24 mouse cellular contexts compared by ENCODE assay signal in the genomic region with DNA sequence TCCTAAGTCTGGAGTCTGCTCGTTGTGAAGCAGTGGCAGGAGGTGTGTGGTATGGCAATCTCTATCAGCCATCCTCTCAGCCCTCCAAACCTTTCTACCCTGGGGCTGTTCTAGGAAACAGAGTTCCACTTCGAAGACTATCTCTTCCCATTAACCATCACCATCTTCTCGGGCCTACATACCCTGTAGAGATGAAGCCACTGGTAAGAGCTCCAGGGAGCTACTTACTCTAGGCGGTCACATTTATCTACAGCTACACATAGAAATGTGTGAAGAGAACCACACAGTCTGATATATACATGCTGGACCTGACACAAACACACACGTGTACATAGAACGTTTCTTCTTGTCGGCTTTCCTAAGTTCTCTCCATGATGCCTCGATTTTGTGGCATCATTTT.
A peak's percentile ranks its signal among the peaks of the same experiment; 100 is the strongest.
DNase-seq lines count a peak whose midpoint lies in the region; ATAC-seq and TF ChIP-seq lines count a peak whose summit lies in the region.
"Had no signal": no experiment of that assay in that cellular context is flagged by ENCODE, and none has a peak within 500 bp of the region (broad histone marks: within the 10 kb centered on the region; RNA-seq: fewer than 3 reads in every experiment).

No protein-coding gene starts in this region.

- intact Hi-C loops in left cerebral cortex, postnatal 4 days (cut with DNase I), result no loop called here

- H3K27ac ChIP-seq in liver, embryonic 11.5 days (ENCODE audit: low read depth, low read length), result no peak overlapping the region
- no peak overlapping the region for H3K27ac ChIP-seq in liver, postnatal 0 days (ENCODE audit: low read depth)
- no peak overlapping the region; the same call in 1 of the 2 replicates for H3K27ac ChIP-seq in liver, embryonic 15.5 days (replicated peaks)
- H3K27ac ChIP-seq: embryonic facial prominence, embryonic 13.5 days; embryonic facial prominence, embryonic 15.5 days; forebrain, embryonic 10.5 days; forebrain, embryonic 12.5 days had no signal

- 70% methylated on average over 8 of the region's 8 CpGs for WGBS in liver, embryonic 11.5 days
- 68% methylated on average over 8 of the region's 8 CpGs for WGBS in liver, postnatal 0 days (ENCODE audit: insufficient replicate concordance)
- 44% methylated on average over 8 of the region's 8 CpGs for WGBS in liver, embryonic 15.5 days (ENCODE audit: insufficient replicate concordance)

- no peak for TF ChIP-seq CTCF in liver, postnatal 0 days (IDR thresholded peaks at IDR 0.05; ENCODE audit: low read depth)

- no peak overlapping the region for H3K9ac ChIP-seq in liver, embryonic 11.5 days (ENCODE audit: low read depth, low read length)
- H3K9ac ChIP-seq in liver, postnatal 0 days (replicated peaks), result no peak overlapping the region
- no peak overlapping the region for H3K9ac ChIP-seq in liver, embryonic 15.5 days
- H3K9ac ChIP-seq: embryonic facial prominence, embryonic 13.5 days; embryonic facial prominence, embryonic 15.5 days; forebrain, embryonic 12.5 days had no signal

- no peak overlapping the region for H3K4me3 ChIP-seq in liver, embryonic 11.5 days (ENCODE audit: low read depth, low read length)
- no peak overlapping the region for H3K4me3 ChIP-seq in liver, postnatal 0 days (ENCODE audit: low read depth, low read length)
- H3K4me3 ChIP-seq in liver, embryonic 15.5 days (replicated peaks), result no peak overlapping the region
- H3K4me3 ChIP-seq: embryonic facial prominence, embryonic 13.5 days; embryonic facial prominence, embryonic 15.5 days; erythroblast, embryonic 14.5 days; forebrain, embryonic 10.5 days; forebrain, embryonic 12.5 days had no signal

- H3K4me2 ChIP-seq in liver, embryonic 11.5 days, result no peak overlapping the region
- H3K4me2 ChIP-seq in liver, postnatal 0 days (ENCODE audit: low read depth, low read length), result no peak overlapping the region
- no peak overlapping the region for H3K4me2 ChIP-seq in liver, embryonic 15.5 days
- H3K4me2 ChIP-seq: embryonic facial prominence, embryonic 13.5 days; embryonic facial prominence, embryonic 15.5 days; forebrain, embryonic 12.5 days had no signal

- H3K9me3 ChIP-seq in liver, embryonic 11.5 days (ENCODE audit: control insufficient read depth, low read length), result no peaks in the 10 kb centered on the region
- H3K9me3 ChIP-seq in liver, postnatal 0 days (ENCODE audit: low read length), result no peaks in the 10 kb centered on the region
- no peaks in the 10 kb centered on the region for H3K9me3 ChIP-seq in liver, embryonic 15.5 days (replicated peaks)
- H3K9me3 ChIP-seq: embryonic facial prominence, embryonic 13.5 days; embryonic facial prominence, embryonic 15.5 days; forebrain, embryonic 10.5 days; forebrain, embryonic 12.5 days had no signal

- TF ChIP-seq EP300 in liver, postnatal 0 days (IDR thresholded peaks at IDR 0.05; ENCODE audit: low read depth), result no peak

- peak; percentile 41; the same call in 1 of the 2 replicates for ATAC-seq in liver, embryonic 11.5 days (replicated peaks; ENCODE audit: low FRiP score)
- ATAC-seq in liver, postnatal 0 days, result no peak
- 0 out of 2 replicates have a peak, but pooled peaks have one; percentile 20 for ATAC-seq in liver, embryonic 15.5 days (ENCODE audit: insufficient read depth)
- ATAC-seq: forebrain, embryonic 14.5 days; forebrain, embryonic 16.5 days had no signal

- no peaks in the 10 kb centered on the region for H3K27me3 ChIP-seq in liver, embryonic 11.5 days (replicated peaks; ENCODE audit: control insufficient read depth, insufficient read depth, low read length)
- no peaks in the 10 kb centered on the region for H3K27me3 ChIP-seq in liver, postnatal 0 days (ENCODE audit: insufficient read depth, low read length)
- no peaks in the 10 kb centered on the region for H3K27me3 ChIP-seq in liver, embryonic 15.5 days
- H3K27me3 ChIP-seq: embryonic facial prominence, embryonic 13.5 days; embryonic facial prominence, embryonic 15.5 days; forebrain, embryonic 12.5 days had no signal

- no peaks in the 10 kb centered on the region for H3K36me3 ChIP-seq in liver, embryonic 11.5 days (ENCODE audit: control insufficient read depth, insufficient read depth, low read length)
- H3K36me3 ChIP-seq in liver, postnatal 0 days (replicated peaks; ENCODE audit: insufficient read depth, low read length), result no peaks in the 10 kb centered on the region
- H3K36me3 ChIP-seq in liver, embryonic 15.5 days (replicated peaks), result no peaks in the 10 kb centered on the region
- H3K36me3 ChIP-seq: embryonic facial prominence, embryonic 13.5 days; embryonic facial prominence, embryonic 15.5 days; forebrain, embryonic 10.5 days; forebrain, embryonic 12.5 days had no signal

- H3K4me1 ChIP-seq in liver, embryonic 11.5 days (replicated peaks; ENCODE audit: control insufficient read depth, insufficient read depth, low read length), result peaks cover 4% of the 10 kb centered on the region; the same call in 1 of the 2 replicates
- H3K4me1 ChIP-seq in liver, postnatal 0 days (ENCODE audit: insufficient read depth), result peaks cover 23% of the 10 kb centered on the region
- peaks cover 44% of the 10 kb centered on the region for H3K4me1 ChIP-seq in liver, embryonic 15.5 days (replicated peaks)
- H3K4me1 ChIP-seq: forebrain, embryonic 12.5 days had no signal

- no peak for DNase-seq in liver, embryonic 11.5 days (ENCODE audit: low spot score)
- no peak for DNase-seq in liver, postnatal 0 days
- DNase-seq in c-Kit-positive CD71-positive TER-119-negative erythroid progenitor cells, embryonic 14.5 days (ENCODE audit: low read depth), result peak; percentile 40
- peak; percentile 27 for DNase-seq in c-Kit-positive CD71-positive TER-119-positive erythroid progenitor cells, embryonic 14.5 days (ENCODE audit: low spot score)
- no peak for DNase-seq in left cerebral cortex, postnatal 4 days
- DNase-seq in gastrocnemius, postnatal 10 days, result no peak
- DNase-seq: adrenal gland, adult 2 months; adrenal gland, postnatal 10 days; adrenal gland, postnatal 25 days; cerebellum, adult 11 months; cerebellum, adult 18-20 months; cerebellum, adult 8-10 months; cerebellum, adult 9-11 months; cerebellum, postnatal 14 days; cerebellum, postnatal 36 days; embryo, embryonic 11 days had no signal

Comparison
In these comparisons a context has a peak if more than half of its experiments do, and no peak if none do; other contexts are left out.
1. DNase-seq: peak in c-Kit-positive CD71-positive TER-119-negative erythroid progenitor cells, embryonic 14.5 days (single experiment) and c-Kit-positive CD71-positive TER-119-positive erythroid progenitor cells, embryonic 14.5 days (single experiment); none in liver, embryonic 11.5 days (single experiment), liver, postnatal 0 days (single experiment), left cerebral cortex, postnatal 4 days (single experiment) and gastrocnemius, postnatal 10 days (single experiment).